Mouse (Mus musculus): ENCODE results near the gene Akap3. TPM values are rescaled to one million over a fixed set of nuclear protein-coding genes. Genes with fewer than 3 reads are reported as not detected.

The Akap3 gene
- not detected in 2 replicates for polyA plus RNA-seq (2014; fragmentation: Nextera tagmentation; extraction: Ambion mirVana)

- Histone ChIP-seq H3K27ac (ENCODE audit: low read depth, low read length) (no peak within 1 kb of the TSS), H3K4me1 (ENCODE audit: control insufficient read depth, insufficient read depth, low read length) (peaks cover 7% of the 10 kb centered on the region), H3K9me3 (replicated peaks; ENCODE audit: control insufficient read depth, low read length) (no peaks in the 10 kb centered on the region), H3K36me3 (ENCODE audit: control insufficient read depth, insufficient read depth, low read length) (no peaks in the 10 kb centered on the region), H3K27me3 (ENCODE audit: control insufficient read depth, insufficient read depth, low read length) (no peaks in the 10 kb centered on the region), H3K9ac (ENCODE audit: low read depth, low read length) (no peak within 1 kb of the TSS), H3K4me2 (no peak within 1 kb of the TSS), H3K4me3 (ENCODE audit: low read depth, low read length) (no peak within 1 kb of the TSS)
- ATAC-seq (replicated peaks; ENCODE audit: insufficient number of reproducible peaks, low FRiP score, low TSS enrichment), result no peak
Measured at GRCm38 (mm10) chr6:126852881-126853280, at the start of gene Akap3. Gene Akap3, plus strand, starts transcription at chr6:126853098.

- H3K4me2 ChIP-seq, result no peak overlapping the region
- H3K9ac ChIP-seq (ENCODE audit: low read depth, low read length), result no peak overlapping the region
- no peaks in the 10 kb centered on the region for H3K9me3 ChIP-seq (replicated peaks; ENCODE audit: control insufficient read depth, low read length)
- H3K4me1 ChIP-seq (ENCODE audit: control insufficient read depth, insufficient read depth, low read length), result no peaks in the 10 kb centered on the region
- 80% methylated on average over 3 of the region's 3 CpGs for WGBS (ENCODE audit: insufficient replicate concordance)
- no peak overlapping the region for H3K4me3 ChIP-seq (ENCODE audit: low read depth, low read length)
- H3K27ac ChIP-seq (ENCODE audit: low read depth, low read length), result no peak overlapping the region
- no peaks in the 10 kb centered on the region for H3K36me3 ChIP-seq (ENCODE audit: control insufficient read depth, insufficient read depth, low read length)
- no peaks in the 10 kb centered on the region for H3K27me3 ChIP-seq (ENCODE audit: control insufficient read depth, insufficient read depth, low read length)
- no peak for ATAC-seq (replicated peaks; ENCODE audit: insufficient number of reproducible peaks, low FRiP score, low TSS enrichment)
Measured at GRCm38 (mm10) chr6:126806783-126807182, 46.1 kb upstream of the Akap3 start.

GRCm38 (mm10) chr6:126808134-126808533 is 44.8 kb upstream of the Akap3 start:
- no peak overlapping the region for H3K9ac ChIP-seq (ENCODE audit: low read depth, low read length)
- H3K27ac ChIP-seq (ENCODE audit: low read depth, low read length), result no peak overlapping the region
- H3K4me1 ChIP-seq (ENCODE audit: control insufficient read depth, insufficient read depth, low read length), result no peaks in the 10 kb centered on the region
- no peaks in the 10 kb centered on the region for H3K27me3 ChIP-seq (ENCODE audit: control insufficient read depth, insufficient read depth, low read length)
- H3K36me3 ChIP-seq (ENCODE audit: control insufficient read depth, insufficient read depth, low read length), result no peaks in the 10 kb centered on the region
- H3K4me2 ChIP-seq, result no peak overlapping the region
- H3K4me3 ChIP-seq (ENCODE audit: low read depth, low read length), result no peak overlapping the region
- 53% methylated on average over 4 of the region's 4 CpGs for WGBS (ENCODE audit: insufficient replicate concordance)
- H3K9me3 ChIP-seq (replicated peaks; ENCODE audit: control insufficient read depth, low read length), result no peaks in the 10 kb centered on the region
- ATAC-seq (replicated peaks; ENCODE audit: insufficient number of reproducible peaks, low FRiP score, low TSS enrichment), result no peak

GRCm38 (mm10) chr6:126808561-126808960 is 44.3 kb upstream of the Akap3 start:
- no peak overlapping the region for H3K4me3 ChIP-seq (ENCODE audit: low read depth, low read length)
- H3K9me3 ChIP-seq (replicated peaks; ENCODE audit: control insufficient read depth, low read length), result no peaks in the 10 kb centered on the region
- ATAC-seq (replicated peaks; ENCODE audit: insufficient number of reproducible peaks, low FRiP score, low TSS enrichment), result no peak
- H3K4me2 ChIP-seq, result no peak overlapping the region
- H3K36me3 ChIP-seq (ENCODE audit: control insufficient read depth, insufficient read depth, low read length), result no peaks in the 10 kb centered on the region
- 79% methylated on average over 8 of the region's 8 CpGs for WGBS (ENCODE audit: insufficient replicate concordance)
- no peaks in the 10 kb centered on the region for H3K4me1 ChIP-seq (ENCODE audit: control insufficient read depth, insufficient read depth, low read length)
- no peak overlapping the region for H3K27ac ChIP-seq (ENCODE audit: low read depth, low read length)
- H3K9ac ChIP-seq (ENCODE audit: low read depth, low read length), result no peak overlapping the region
- no peaks in the 10 kb centered on the region for H3K27me3 ChIP-seq (ENCODE audit: control insufficient read depth, insufficient read depth, low read length)

GRCm38 (mm10) chr6:126811481-126811880 is 41.4 kb upstream of the Akap3 start:
- Histone ChIP-seq H3K9ac (ENCODE audit: low read depth, low read length) (no peak overlapping the region), H3K27me3 (ENCODE audit: control insufficient read depth, insufficient read depth, low read length) (no peaks in the 10 kb centered on the region), H3K4me3 (ENCODE audit: low read depth, low read length) (no peak overlapping the region), H3K27ac (ENCODE audit: low read depth, low read length) (no peak overlapping the region), H3K4me1 (ENCODE audit: control insufficient read depth, insufficient read depth, low read length) (no peaks in the 10 kb centered on the region), H3K4me2 (no peak overlapping the region), H3K9me3 (replicated peaks; ENCODE audit: control insufficient read depth, low read length) (no peaks in the 10 kb centered on the region), H3K36me3 (ENCODE audit: control insufficient read depth, insufficient read depth, low read length) (no peaks in the 10 kb centered on the region)
- no peak for ATAC-seq (replicated peaks; ENCODE audit: insufficient number of reproducible peaks, low FRiP score, low TSS enrichment)
- 81% methylated on average over 4 of the region's 4 CpGs for WGBS (ENCODE audit: insufficient replicate concordance)

GRCm38 (mm10) chr6:126815206-126815750 is 37.6 kb upstream of the Akap3 start:
- Histone ChIP-seq H3K9ac (ENCODE audit: low read depth, low read length) (no peak overlapping the region), H3K4me2 (no peak overlapping the region), H3K4me1 (ENCODE audit: control insufficient read depth, insufficient read depth, low read length) (no peaks in the 10 kb centered on the region), H3K27ac (ENCODE audit: low read depth, low read length) (no peak overlapping the region), H3K27me3 (ENCODE audit: control insufficient read depth, insufficient read depth, low read length) (no peaks in the 10 kb centered on the region), H3K4me3 (ENCODE audit: low read depth, low read length) (no peak overlapping the region), H3K36me3 (ENCODE audit: control insufficient read depth, insufficient read depth, low read length) (peaks cover 4% of the 10 kb centered on the region; the same call in 1 of the 2 replicates), H3K9me3 (replicated peaks; ENCODE audit: control insufficient read depth, low read length) (no peaks in the 10 kb centered on the region)
- no peak for ATAC-seq (replicated peaks; ENCODE audit: insufficient number of reproducible peaks, low FRiP score, low TSS enrichment)
- WGBS (ENCODE audit: insufficient replicate concordance), result 66% methylated on average over 6 of the region's 6 CpGs

- ATAC-seq (replicated peaks; ENCODE audit: insufficient number of reproducible peaks, low FRiP score, low TSS enrichment), result no peak
- no peaks in the 10 kb centered on the region for H3K27me3 ChIP-seq (ENCODE audit: control insufficient read depth, insufficient read depth, low read length)
Measured at GRCm38 (mm10) chr6:126816338-126816737, 36.6 kb upstream of the Akap3 start.

GRCm38 (mm10) chr6:126823087-126823486 is 29.8 kb upstream of the Akap3 start:
- Histone ChIP-seq H3K4me3 (ENCODE audit: low read depth, low read length) (no peak overlapping the region), H3K4me2 (no peak overlapping the region), H3K27ac (ENCODE audit: low read depth, low read length) (no peak overlapping the region), H3K9ac (ENCODE audit: low read depth, low read length) (no peak overlapping the region), H3K9me3 (replicated peaks; ENCODE audit: control insufficient read depth, low read length) (no peaks in the 10 kb centered on the region), H3K27me3 (ENCODE audit: control insufficient read depth, insufficient read depth, low read length) (no peaks in the 10 kb centered on the region), H3K4me1 (ENCODE audit: control insufficient read depth, insufficient read depth, low read length) (no peaks in the 10 kb centered on the region), H3K36me3 (ENCODE audit: control insufficient read depth, insufficient read depth, low read length) (peaks cover 43% of the 10 kb centered on the region)
- 84% methylated on average over 3 of the region's 3 CpGs for WGBS (ENCODE audit: insufficient replicate concordance)
- no peak for ATAC-seq (replicated peaks; ENCODE audit: insufficient number of reproducible peaks, low FRiP score, low TSS enrichment)

More at GRCm38 (mm10) chr6:126816338-126816737, 36.6 kb upstream of the Akap3 start:
- peaks cover 13% of the 10 kb centered on the region for H3K36me3 ChIP-seq (ENCODE audit: control insufficient read depth, insufficient read depth, low read length)
- H3K4me2 ChIP-seq, result no peak overlapping the region
- no peak overlapping the region for H3K27ac ChIP-seq (ENCODE audit: low read depth, low read length)
- no peak overlapping the region for H3K9ac ChIP-seq (ENCODE audit: low read depth, low read length)
- no peaks in the 10 kb centered on the region for H3K4me1 ChIP-seq (ENCODE audit: control insufficient read depth, insufficient read depth, low read length)
- 81% methylated on average over 8 of the region's 8 CpGs for WGBS (ENCODE audit: insufficient replicate concordance)
- no peak overlapping the region for H3K4me3 ChIP-seq (ENCODE audit: low read depth, low read length)
- no peaks in the 10 kb centered on the region for H3K9me3 ChIP-seq (replicated peaks; ENCODE audit: control insufficient read depth, low read length)

- H3K4me2 ChIP-seq, result no peak overlapping the region
- H3K4me3 ChIP-seq (ENCODE audit: low read depth, low read length), result no peak overlapping the region
- ATAC-seq (replicated peaks; ENCODE audit: insufficient number of reproducible peaks, low FRiP score, low TSS enrichment), result no peak
- no peaks in the 10 kb centered on the region for H3K4me1 ChIP-seq (ENCODE audit: control insufficient read depth, insufficient read depth, low read length)
- no peaks in the 10 kb centered on the region for H3K27me3 ChIP-seq (ENCODE audit: control insufficient read depth, insufficient read depth, low read length)
- no peaks in the 10 kb centered on the region for H3K9me3 ChIP-seq (replicated peaks; ENCODE audit: control insufficient read depth, low read length)
- H3K9ac ChIP-seq (ENCODE audit: low read depth, low read length), result no peak overlapping the region
- no peak overlapping the region for H3K27ac ChIP-seq (ENCODE audit: low read depth, low read length)
- whole genome bisulfite sequencing (ENCODE audit: insufficient replicate concordance), result 76% methylated on average over 8 of the region's 8 CpGs
- peaks cover 53% of the 10 kb centered on the region for H3K36me3 ChIP-seq (ENCODE audit: control insufficient read depth, insufficient read depth, low read length)
Measured at GRCm38 (mm10) chr6:126836628-126837027, 16.3 kb upstream of the Akap3 start.

All from heart, embryonic 11.5 days (tissue).